Mouse (Mus musculus): ENCODE results near the gene Adgrb2.

The Adgrb2 gene

DNA sequence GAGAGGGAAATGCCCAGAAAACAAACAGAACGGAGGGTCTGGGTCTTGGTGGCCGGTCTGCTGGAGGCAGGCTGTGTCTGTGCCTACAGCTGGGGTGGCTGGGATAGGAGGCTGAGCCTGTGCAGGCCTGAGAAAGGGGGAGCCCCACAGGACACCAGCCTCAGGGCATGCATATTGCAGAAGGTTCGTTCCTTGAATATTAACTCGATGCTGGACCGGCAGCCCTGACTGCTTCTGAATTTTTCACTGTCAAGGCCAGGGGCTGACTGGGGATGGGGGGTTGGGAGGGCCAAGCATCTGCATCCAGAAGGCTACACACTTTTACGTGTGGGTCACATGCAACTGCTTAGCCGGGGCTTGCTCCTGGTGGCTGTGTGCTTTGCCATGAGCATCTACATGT lies 48.8 kb downstream of the Adgrb2 start:
- no peak for DNase-seq (ENCODE audit: low read depth)

- DNase-seq (ENCODE audit: low read depth), result no peak
These were observed 51.4 kb downstream of the Adgrb2 start for GRCm38 (mm10) chr4:130036112-130036511.

- DNase-seq (ENCODE audit: low read depth), result no peak
These were observed 52.1 kb downstream of the Adgrb2 start for GRCm38 (mm10) chr4:130036573-130037401.

GRCm38 (mm10) chr4:130039351-130039750 lies 54.7 kb downstream of the Adgrb2 start:
- no peak for DNase-seq (ENCODE audit: low read depth)

- no peak for DNase-seq (ENCODE audit: low read depth)
These were observed 56.4 kb downstream of the Adgrb2 start for GRCm38 (mm10) chr4:130041076-130041475.

DNA sequence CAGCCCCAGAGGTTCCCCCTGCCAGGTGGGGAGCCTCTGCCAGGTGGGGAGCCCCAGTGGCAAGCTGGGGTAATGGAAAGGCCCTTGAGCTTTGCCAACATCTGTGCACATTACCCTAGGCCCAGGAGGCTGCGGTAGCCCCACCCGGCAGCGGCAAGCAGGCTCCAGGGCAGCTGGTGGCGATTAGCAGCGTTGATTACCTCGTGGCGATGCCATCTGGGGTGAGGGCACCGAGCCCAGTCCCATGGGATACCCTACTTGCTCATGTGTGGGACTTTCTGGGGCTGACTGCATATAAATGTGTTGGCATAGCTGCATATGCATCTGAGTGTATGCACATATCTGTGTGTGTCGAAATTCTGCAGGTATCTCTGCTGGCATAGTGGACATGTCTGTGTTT lies 59.5 kb downstream of the Adgrb2 start:
- DNase-seq (ENCODE audit: low read depth), result no peak

GRCm38 (mm10) chr4:130045609-130046008 lies 60.9 kb downstream of the Adgrb2 start:
- no peak for DNase-seq (ENCODE audit: low read depth)

GRCm38 (mm10) chr4:130047331-130048202 lies 62.9 kb downstream of the Adgrb2 start, which contains the start of gene Col16a1:
Gene Col16a1 (plus strand): TSS chr4:130047840.
- no peak for DNase-seq (ENCODE audit: low read depth)

- DNase-seq (ENCODE audit: low read depth), result no peak
These were observed 63.5 kb downstream of the Adgrb2 start for GRCm38 (mm10) chr4:130048203-130048479.

- no peak for DNase-seq (ENCODE audit: low read depth)
These were observed 65.6 kb downstream of the Adgrb2 start for GRCm38 (mm10) chr4:130050056-130050824.

- DNase-seq (ENCODE audit: low read depth), result no peak
These were observed 67.6 kb downstream of the Adgrb2 start for GRCm38 (mm10) chr4:130052283-130052682.

DNA sequence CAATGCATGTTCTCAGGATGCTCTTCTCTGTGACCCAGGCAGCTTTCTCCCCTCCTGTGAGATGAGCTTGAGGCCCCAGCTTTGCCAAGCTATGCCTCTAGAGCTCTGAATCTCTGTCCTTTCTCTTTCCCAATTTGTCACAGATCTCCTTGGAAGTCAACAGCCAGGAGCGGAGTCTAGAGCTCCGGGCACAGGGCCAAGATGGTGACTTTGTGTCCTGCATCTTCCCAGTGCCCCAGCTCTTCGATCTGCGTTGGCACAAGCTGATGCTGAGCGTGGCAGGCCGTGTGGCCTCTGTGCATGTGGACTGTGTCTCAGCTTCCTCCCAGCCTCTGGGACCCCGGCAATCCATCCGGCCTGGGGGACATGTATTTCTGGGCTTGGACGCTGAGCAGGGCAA lies 68.4 kb downstream of the Adgrb2 start:
- no peak for DNase-seq (ENCODE audit: low read depth)

DNA sequence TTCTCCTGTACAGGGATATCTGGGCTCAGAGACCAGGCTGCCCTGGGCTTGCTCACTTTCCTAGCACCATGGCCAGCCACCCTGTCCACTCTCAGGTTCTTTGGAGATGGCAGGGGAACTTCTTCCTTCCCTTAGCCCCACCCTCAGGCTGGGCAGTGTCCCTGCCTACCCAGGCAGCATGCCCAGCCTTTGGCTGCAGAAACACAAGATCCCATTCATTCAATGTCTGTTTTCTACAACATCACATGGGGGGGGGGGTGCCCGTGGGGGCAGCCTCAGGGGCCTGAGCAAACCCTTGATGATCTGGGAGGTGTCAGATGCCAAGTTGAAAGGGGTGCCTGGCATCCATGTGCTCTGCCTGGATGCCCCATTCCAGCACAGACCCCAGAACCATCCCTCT lies 70.1 kb downstream of the Adgrb2 start:
- DNase-seq (ENCODE audit: low read depth), result no peak

GRCm38 (mm10) chr4:130055160-130056010 lies 70.7 kb downstream of the Adgrb2 start:
- no peak for DNase-seq (ENCODE audit: low read depth)

GRCm38 (mm10) chr4:130056011-130056322 lies 71.3 kb downstream of the Adgrb2 start:
- no peak for DNase-seq (ENCODE audit: low read depth)

GRCm38 (mm10) chr4:130056471-130056870 lies 71.8 kb downstream of the Adgrb2 start:
- DNase-seq (ENCODE audit: low read depth), result no peak

DNA sequence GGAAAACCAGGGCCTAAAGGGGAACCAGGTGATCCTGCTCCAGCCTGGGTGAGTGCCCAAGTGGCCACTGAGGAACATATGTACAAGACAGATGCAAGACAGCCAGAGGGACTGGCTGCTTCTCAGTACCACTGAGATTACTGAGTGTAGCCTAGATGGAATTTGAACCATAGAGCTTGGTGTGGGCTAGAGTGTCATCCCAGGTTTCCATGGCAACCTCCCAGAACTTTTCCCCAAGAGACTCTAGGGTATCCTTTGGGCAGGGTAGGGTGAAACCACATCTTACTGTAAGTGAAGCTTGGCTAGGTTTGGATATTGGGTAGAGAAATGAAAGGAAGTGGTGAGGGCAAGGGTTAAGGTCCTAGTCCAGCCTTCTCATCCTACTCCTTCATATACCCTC lies 76.3 kb downstream of the Adgrb2 start:
- DNase-seq (ENCODE audit: low read depth), result no peak

DNA sequence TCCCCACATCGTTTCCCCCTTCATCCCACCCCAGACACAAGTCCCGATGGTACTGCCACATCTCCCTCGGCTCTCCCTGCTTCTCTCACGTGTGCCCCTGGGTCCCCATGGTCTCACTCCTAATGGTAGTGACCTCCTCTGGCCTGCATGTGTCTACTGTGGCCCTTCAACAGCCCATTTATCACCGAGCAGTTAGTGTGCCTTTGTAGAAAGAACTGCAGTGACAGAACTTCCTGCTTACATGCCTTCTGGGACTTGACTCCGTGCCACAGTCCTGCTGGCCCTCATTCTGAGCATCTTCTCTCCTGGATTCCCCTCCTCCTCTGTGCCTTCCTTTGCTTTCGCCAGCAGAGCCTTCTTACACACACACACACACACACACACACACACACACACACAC lies 78.5 kb downstream of the Adgrb2 start:
- no peak for DNase-seq (ENCODE audit: low read depth)

GRCm38 (mm10) chr4:130066816-130067215 lies 82.1 kb downstream of the Adgrb2 start:
- peak; percentile 17 for DNase-seq (ENCODE audit: low read depth)

GRCm38 (mm10) chr4:130070523-130070922 lies 85.9 kb downstream of the Adgrb2 start:
- DNase-seq (ENCODE audit: low read depth), result no peak

GRCm38 (mm10) chr4:130071758-130072157 lies 87.1 kb downstream of the Adgrb2 start:
- no peak for DNase-seq (ENCODE audit: low read depth)
